Mouse (Mus musculus) kidney, adult 2 months (tissue): ENCODE data around the gene Mpst.

Experiments used
- CTCF ChIP-seq: fragments of 200-500 bp; conservative IDR thresholded peaks from 2 replicates; pipeline ENCODE4 v1.5.1; 2011; ENCODE audit warnings: low read depth, mild to moderate bottlenecking, control low read depth, low read length, moderate library complexity, mixed read lengths; ENCODE audit not compliant: insufficient read depth, insufficient read length
- POLR2A ChIP-seq: fragments of 200-500 bp; IDR thresholded peaks from one replicate; pipeline ENCODE4 v1.6.1; 2011; ENCODE audit warnings: low read depth, low read length, control low read depth

DNA sequence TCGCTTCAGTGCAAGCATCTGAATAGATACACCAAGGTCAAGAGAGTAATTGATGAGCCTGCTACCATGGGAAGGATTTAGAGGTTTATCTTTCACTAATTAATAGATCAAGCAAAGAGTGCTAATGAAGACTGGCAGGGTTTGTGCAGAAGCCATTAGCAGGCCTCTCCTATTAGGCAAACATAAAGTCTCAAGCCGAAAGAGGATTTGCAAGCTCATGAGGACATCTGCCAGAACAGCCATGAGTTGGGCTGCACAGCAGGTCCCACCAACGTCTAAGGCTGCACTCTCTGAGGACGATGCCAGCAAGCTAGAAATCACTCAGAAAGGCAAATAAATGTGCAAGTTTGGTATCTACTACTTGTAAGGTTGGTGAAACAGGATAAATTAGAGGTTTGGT lies 25.5 kb upstream of the Mpst start:
- TF ChIP-seq POLR2A (no peak), CTCF (no peak)
